Mouse (Mus musculus) midbrain, embryonic 14.5 days (tissue): ENCODE results near the gene Smox. TPM values are rescaled to one million over a fixed set of nuclear protein-coding genes. Genes with fewer than 3 reads are reported as not detected.

Source experiments
- ATAC-seq: fragments of 200-750 bp; cut with Nextera tagmentation; 2 replicates; pipeline ENCODE4 v1.8.0; 2017; ENCODE audit warnings: moderate number of reproducible peaks, moderate library complexity; ENCODE audit not compliant: low FRiP score, low TSS enrichment
- DNase-seq: peaks from one replicate; pipeline ENCODE4 v3.0.0-alpha.2; 2015
- H3K27ac ChIP-seq: fragments of 300-500 bp; sonication (generic); replicated peaks from 2 replicates; pipeline ENCODE4 v1.5.1; 2014; ENCODE audit warnings: mild to moderate bottlenecking, low read depth, low read length, moderate library complexity
- H3K27me3 ChIP-seq: fragments of 300-500 bp; sonication (generic); 2 replicates; pipeline ENCODE4 v1.6.1; 2014; ENCODE audit warnings: low read length, control low read depth, mixed read lengths; ENCODE audit not compliant: control insufficient read depth, insufficient read depth
- H3K36me3 ChIP-seq: fragments of 300-500 bp; sonication (generic); 2 replicates; pipeline ENCODE4 v1.6.1; 2014; ENCODE audit warnings: low read length, control low read depth; ENCODE audit not compliant: control insufficient read depth, insufficient read depth
- H3K4me1 ChIP-seq: fragments of 300-500 bp; sonication (generic); 2 replicates; pipeline ENCODE4 v1.6.1; 2014; ENCODE audit warnings: mild to moderate bottlenecking, antibody characterized with exemption, low read length, control low read depth; ENCODE audit not compliant: control insufficient read depth, insufficient read depth
- H3K4me2 ChIP-seq: fragments of 300-500 bp; sonication (generic); 2 replicates; pipeline ENCODE4 v1.6.1; 2014; ENCODE audit warnings: mild to moderate bottlenecking, low read length, moderate library complexity
- H3K4me3 ChIP-seq: fragments of 300-500 bp; sonication (generic); replicated peaks from 2 replicates; pipeline ENCODE4 v1.5.1; 2014; ENCODE audit warnings: low read depth, low read length
- H3K9ac ChIP-seq: fragments of 300-500 bp; sonication (generic); replicated peaks from 2 replicates; pipeline ENCODE4 v1.6.1; 2014; ENCODE audit warnings: mild to moderate bottlenecking, low read length, moderate library complexity
- H3K9me3 ChIP-seq: fragments of 300-500 bp; sonication (generic); 2 replicates; pipeline ENCODE4 v1.6.1; 2016; ENCODE audit warnings: low read length, control low read depth, mixed read lengths; ENCODE audit not compliant: control insufficient read depth
- WGBS: fragments of 180-500 bp; shearing (Covaris S2); extraction: QIAGEN DNeasy Blood & Tissue Kit; methylation state at CpG from one replicate; pipeline ENCODE4 v1.1.7; 2014; 5-methylcytosine and 5-hydroxymethylcytosine counted together
- polyA plus RNA-seq: library from polyadenylated mRNA; unstranded; fragments of >200 nt; fragmentation: Nextera tagmentation; extraction: Ambion mirVana; gene quantifications from 2 replicates; pipeline ENCODE4 v1.2.1, GENCODE M21; 2014

The Smox gene
- polyA plus RNA-seq, 1 experiment from 2014 or later: 31.4 TPM

DNA sequence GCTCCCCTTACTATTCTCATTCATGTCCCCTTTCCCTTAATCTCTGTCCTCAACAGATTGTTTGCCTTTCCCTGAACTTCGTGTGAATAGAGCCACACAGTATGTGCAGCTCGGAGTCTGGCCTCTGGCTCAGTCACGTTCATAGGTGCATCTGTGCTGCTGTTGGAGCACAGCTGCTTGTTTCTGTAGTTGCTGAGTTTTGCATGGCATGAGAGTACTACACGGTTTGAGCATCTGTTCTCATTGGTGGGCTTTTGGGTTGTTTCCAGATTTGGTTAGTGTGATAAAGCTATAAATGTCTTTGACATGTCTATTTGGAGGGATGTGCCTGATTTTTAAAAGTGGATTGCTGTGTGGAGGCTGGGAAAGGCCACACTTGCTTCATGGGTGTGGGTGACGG, 19.2 kb downstream of the Smox start:
- Histone ChIP-seq H3K4me2 (no peak overlapping the region), H3K27me3 (no peaks in the 10 kb centered on the region), H3K4me1 (peaks cover 20% of the 10 kb centered on the region), H3K27ac (no peak overlapping the region), H3K9ac (no peak overlapping the region), H3K4me3 (no peak overlapping the region), H3K9me3 (no peaks in the 10 kb centered on the region), H3K36me3 (no peaks in the 10 kb centered on the region)
- DNase-seq (no peak), ATAC-seq (no peak)
- 71% methylated on average over 5 of the region's 5 CpGs for WGBS

DNA sequence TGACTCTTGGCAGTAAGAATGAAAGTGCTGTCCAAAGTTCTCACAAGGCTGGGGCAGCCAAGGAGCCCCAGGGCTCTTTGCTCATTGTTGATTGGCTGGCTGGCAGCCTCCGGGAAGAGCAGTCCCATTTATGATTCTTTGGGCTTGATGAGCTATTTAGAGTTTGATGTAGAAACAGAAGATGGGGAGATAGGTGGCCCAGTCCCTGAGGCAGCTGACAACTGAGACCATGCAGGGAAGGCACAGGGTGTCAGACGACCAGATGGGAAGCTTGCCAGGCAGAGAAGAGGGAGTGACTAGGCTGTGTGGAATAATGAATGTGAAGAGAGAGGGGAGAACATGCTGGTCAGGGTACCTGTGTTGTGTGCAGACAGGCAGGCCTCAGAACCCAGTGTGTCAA, 22.2 kb downstream of the Smox start:
- DNase-seq: no peak
- 59% methylated on average over 2 of the region's 2 CpGs for WGBS

DNA sequence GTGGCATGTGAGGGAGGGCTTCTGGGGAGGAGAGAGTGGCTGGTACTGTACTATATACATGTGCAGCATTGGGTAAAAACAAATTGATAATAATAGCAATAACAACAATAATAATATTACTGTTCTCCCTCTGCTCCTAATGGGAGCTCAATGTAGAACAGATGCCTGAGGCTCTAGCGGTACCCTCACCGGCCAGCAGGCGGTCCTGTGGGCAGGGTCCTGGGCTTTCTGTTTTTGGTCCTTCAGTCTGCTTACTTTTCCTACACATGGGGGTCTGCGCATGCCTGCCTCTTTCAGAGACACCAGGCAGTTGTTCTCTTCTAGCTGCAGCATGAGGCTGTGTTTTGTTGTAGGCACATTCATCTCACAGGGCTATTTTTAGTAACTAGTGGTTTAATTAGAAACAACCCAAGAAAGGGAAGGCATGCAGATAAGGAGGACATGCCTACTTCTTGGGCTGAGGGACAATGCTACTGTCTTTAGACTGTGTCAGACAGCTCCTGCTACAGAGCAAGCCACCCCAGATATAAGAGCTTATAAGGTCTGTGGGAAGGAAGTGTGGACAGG, 22.8 kb downstream of the Smox start:
- no peak overlapping the region for H3K4me2 ChIP-seq
- 0 out of 2 replicates have a peak, but pooled peaks cover 5% of the 10 kb centered on the region for H3K4me1 ChIP-seq
- no peaks in the 10 kb centered on the region for H3K27me3 ChIP-seq
- no peak for ATAC-seq
- H3K27ac ChIP-seq: no peak overlapping the region
- H3K9me3 ChIP-seq: no peaks in the 10 kb centered on the region
- H3K4me3 ChIP-seq: no peak overlapping the region
- WGBS: 87% methylated on average over 4 of the region's 4 CpGs
- peaks cover 7% of the 10 kb centered on the region; the same call in 1 of the 2 replicates for H3K36me3 ChIP-seq
- H3K9ac ChIP-seq: no peak overlapping the region
- DNase-seq: no peak

More for the DNA sequence above, 22.2 kb downstream of the Smox start:
- no peak overlapping the region for H3K9ac ChIP-seq
- H3K27ac ChIP-seq: no peak overlapping the region
- H3K27me3 ChIP-seq: no peaks in the 10 kb centered on the region
- peaks cover 6% of the 10 kb centered on the region; the same call in 1 of the 2 replicates for H3K4me1 ChIP-seq
- peaks cover 7% of the 10 kb centered on the region; the same call in 1 of the 2 replicates for H3K36me3 ChIP-seq
- no peaks in the 10 kb centered on the region for H3K9me3 ChIP-seq
- H3K4me2 ChIP-seq: no peak overlapping the region
- ATAC-seq: no peak
- H3K4me3 ChIP-seq: no peak overlapping the region

DNA sequence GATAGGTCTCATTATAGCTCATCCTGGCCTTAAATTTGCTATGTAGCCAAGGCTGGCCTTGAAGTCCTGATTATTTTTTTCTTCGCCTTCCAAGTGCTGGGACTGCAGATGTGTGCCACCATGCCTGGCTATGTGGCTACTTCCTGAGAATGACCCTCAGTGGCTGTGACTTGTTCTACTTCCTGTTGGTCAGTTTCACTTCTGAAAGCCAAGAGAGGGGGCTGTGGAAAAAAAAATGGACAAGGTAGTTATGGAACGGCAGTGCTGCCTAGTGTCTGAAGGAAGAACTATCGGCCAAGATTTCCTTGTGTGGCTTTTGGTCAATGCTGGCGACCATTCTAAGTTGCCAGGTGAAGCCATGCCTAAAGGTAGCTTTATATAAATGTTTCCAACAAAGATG, 26.3 kb downstream of the Smox start:
- WGBS: 89% methylated on average over 4 of the region's 4 CpGs
- H3K4me1 ChIP-seq: no peaks in the 10 kb centered on the region
- H3K4me3 ChIP-seq: no peak overlapping the region
- H3K36me3 ChIP-seq: peaks cover 21% of the 10 kb centered on the region; the same call in 1 of the 2 replicates
- H3K27ac ChIP-seq: no peak overlapping the region
- no peak overlapping the region for H3K4me2 ChIP-seq
- no peaks in the 10 kb centered on the region for H3K9me3 ChIP-seq
- no peak overlapping the region for H3K9ac ChIP-seq
- no peak for DNase-seq
- H3K27me3 ChIP-seq: no peaks in the 10 kb centered on the region
- no peak for ATAC-seq

DNA sequence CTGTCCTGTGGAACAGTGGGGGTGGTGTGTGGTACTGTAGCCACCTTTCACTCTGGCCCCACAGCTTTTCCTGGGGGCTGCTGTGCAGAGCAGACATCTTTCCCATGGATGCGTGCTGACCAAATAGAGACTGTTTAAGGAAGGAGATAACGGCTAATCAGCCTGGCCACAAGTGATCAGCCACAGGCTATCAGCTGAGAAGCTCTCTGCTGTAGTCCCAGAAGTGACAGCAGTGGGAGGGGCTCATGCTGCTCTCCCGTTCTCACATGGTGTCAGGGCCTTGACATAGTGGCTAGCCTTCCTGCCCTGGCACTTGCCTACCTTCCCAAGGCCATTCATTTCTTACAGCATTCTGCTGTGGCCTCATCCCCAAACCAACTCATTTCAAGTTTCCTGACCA, 27.5 kb downstream of the Smox start:
- 77% methylated on average over 3 of the region's 3 CpGs for WGBS
- no peak for ATAC-seq

DNA sequence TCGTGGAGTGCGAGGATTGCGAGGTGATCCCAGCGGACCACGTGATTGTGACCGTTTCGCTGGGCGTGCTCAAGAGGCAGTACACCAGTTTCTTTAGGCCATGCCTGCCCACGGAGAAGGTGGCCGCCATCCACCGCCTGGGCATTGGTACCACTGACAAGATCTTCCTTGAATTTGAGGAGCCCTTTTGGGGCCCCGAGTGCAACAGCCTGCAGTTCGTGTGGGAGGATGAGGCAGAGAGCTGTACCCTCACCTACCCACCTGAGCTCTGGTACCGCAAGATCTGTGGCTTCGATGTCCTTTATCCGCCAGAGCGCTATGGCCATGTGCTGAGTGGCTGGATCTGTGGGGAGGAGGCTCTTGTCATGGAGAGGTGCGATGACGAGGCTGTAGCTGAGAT, 29.4 kb downstream of the Smox start:
- 94% methylated on average over 19 of the region's 19 CpGs for WGBS
- no peak overlapping the region for H3K9ac ChIP-seq
- DNase-seq: no peak
- no peak overlapping the region for H3K27ac ChIP-seq
- peaks cover 32% of the 10 kb centered on the region; the same call in 1 of the 2 replicates for H3K36me3 ChIP-seq
- H3K27me3 ChIP-seq: no peaks in the 10 kb centered on the region
- no peaks in the 10 kb centered on the region for H3K9me3 ChIP-seq
- H3K4me2 ChIP-seq: no peak overlapping the region
- H3K4me3 ChIP-seq: no peak overlapping the region
- H3K4me1 ChIP-seq: no peaks in the 10 kb centered on the region
- no peak for ATAC-seq

More for the DNA sequence above, 27.5 kb downstream of the Smox start:
- no peak for DNase-seq
- Histone ChIP-seq H3K9ac (no peak overlapping the region), H3K27me3 (no peaks in the 10 kb centered on the region), H3K36me3 (peaks cover 22% of the 10 kb centered on the region; the same call in 1 of the 2 replicates), H3K4me3 (no peak overlapping the region), H3K27ac (no peak overlapping the region), H3K4me2 (no peak overlapping the region), H3K9me3 (no peaks in the 10 kb centered on the region), H3K4me1 (no peaks in the 10 kb centered on the region)

DNA sequence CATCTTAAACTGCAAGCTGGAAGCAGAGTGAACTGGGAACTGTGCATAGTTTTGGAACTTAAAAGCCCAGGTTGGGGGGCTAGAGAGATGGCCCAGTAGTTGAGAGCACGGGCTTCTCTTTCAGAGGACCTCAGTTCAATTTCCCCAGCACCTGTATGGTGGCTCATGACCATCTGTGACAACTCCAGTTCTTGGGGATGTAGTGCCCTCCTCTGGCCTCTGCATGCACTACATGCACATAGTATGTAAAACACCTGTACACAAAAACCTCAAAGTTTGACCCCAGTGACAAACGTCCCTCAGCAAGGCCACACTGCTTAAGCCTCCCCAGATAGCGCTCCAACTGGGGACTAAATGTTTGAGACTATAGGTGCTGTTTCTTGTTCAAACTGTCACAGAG, 35.8 kb downstream of the Smox start:
- Histone ChIP-seq H3K27ac (no peak overlapping the region), H3K27me3 (no peaks in the 10 kb centered on the region), H3K4me1 (no peaks in the 10 kb centered on the region), H3K9me3 (no peaks in the 10 kb centered on the region), H3K4me2 (no peak overlapping the region), H3K36me3 (peaks cover 23% of the 10 kb centered on the region; the same call in 1 of the 2 replicates), H3K4me3 (no peak overlapping the region), H3K9ac (no peak overlapping the region)
- DNase-seq (peak; percentile 53), ATAC-seq (no peak)
- WGBS: 54% methylated on average over 3 of the region's 3 CpGs

DNA sequence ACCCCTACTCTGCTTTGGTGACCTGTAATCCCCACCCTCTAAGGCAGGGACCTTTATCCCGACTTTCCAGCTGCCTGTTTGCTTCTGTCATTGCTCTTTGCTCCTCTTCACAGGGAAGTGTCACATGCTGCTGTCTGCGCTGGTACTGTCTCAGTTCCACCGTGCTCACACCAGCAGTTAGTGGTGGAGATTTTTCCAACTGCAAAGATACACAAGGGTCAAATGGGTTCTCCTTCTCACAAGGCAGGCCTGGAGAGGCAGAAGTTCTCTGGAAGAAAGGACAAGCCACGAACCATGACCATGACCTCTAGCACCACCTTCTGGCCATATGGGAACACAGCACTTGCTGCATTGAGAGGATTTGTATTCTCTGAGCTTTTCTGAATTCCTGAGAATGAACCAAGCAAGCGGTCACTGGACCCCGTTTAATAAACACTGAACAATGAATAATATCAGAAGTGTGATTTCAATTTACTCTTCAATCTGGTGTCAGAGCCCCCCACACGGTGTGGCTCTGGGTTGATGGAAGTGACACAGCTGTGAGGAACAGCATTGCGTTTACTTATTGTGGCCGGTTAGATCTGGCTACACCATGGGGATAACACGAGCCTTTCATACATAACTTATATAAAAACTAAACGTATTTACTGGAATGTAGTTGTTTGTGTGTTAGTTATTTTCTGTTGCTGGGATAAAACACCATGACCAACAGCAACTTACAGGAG, 38.8 kb downstream of the Smox start:
- no peak overlapping the region for H3K27ac ChIP-seq
- H3K9ac ChIP-seq: no peak overlapping the region
- ATAC-seq (peak; percentile 58), DNase-seq (peak; percentile 88)
- H3K27me3 ChIP-seq: no peaks in the 10 kb centered on the region
- H3K36me3 ChIP-seq: peaks cover 14% of the 10 kb centered on the region; the same call in 1 of the 2 replicates
- H3K4me1 ChIP-seq: no peaks in the 10 kb centered on the region
- H3K9me3 ChIP-seq: no peaks in the 10 kb centered on the region
- WGBS: 35% methylated on average over 11 of the region's 11 CpGs
- H3K4me2 ChIP-seq: no peak overlapping the region
- H3K4me3 ChIP-seq: no peak overlapping the region

DNA sequence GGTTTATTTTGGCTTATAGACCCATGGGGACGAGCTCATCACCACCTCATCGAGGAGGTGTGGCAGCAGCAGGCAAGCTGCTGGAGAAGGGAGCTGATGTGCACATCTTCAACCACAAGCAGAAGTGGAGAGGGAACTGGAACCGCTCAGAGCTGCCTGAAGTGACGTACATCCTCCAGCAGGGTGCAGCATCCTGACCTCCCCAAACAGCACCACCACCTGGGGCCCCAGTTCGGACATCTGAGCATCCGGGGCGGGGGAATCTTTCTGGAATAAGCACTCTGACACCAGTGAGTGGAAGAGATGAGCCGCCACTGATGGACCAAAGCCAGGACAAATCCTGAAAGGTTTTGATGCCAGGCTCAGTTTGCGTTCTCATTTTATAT, 39.3 kb downstream of the Smox start:
- ATAC-seq: no peak
- Histone ChIP-seq H3K27ac (no peak overlapping the region), H3K4me2 (no peak overlapping the region), H3K4me3 (no peak overlapping the region), H3K4me1 (no peaks in the 10 kb centered on the region), H3K9me3 (no peaks in the 10 kb centered on the region), H3K9ac (no peak overlapping the region), H3K36me3 (peaks cover 12% of the 10 kb centered on the region; the same call in 1 of the 2 replicates), H3K27me3 (no peaks in the 10 kb centered on the region)
- 24% methylated on average over 9 of the region's 9 CpGs for WGBS
- DNase-seq: peak; percentile 58
